Mouse (Mus musculus): ENCODE data around the gene Trank1.

GRCm38 (mm10) chr9:111429363-111429750 is 117.8 kb downstream of the Trank1 start:
- no peak for TF ChIP-seq POLR2A (IDR thresholded peaks at IDR 0.05; ENCODE audit: borderline replicate concordance, extremely low read depth, insufficient read depth, insufficient read length, poor library complexity, severe bottlenecking)
- TF ChIP-seq CTCF (IDR thresholded peaks at IDR 0.05; ENCODE audit: borderline replicate concordance, extremely low read depth, insufficient read depth, insufficient read length), result no peak
